Mouse (Mus musculus): ENCODE results near the gene Adgra1.

DNA sequence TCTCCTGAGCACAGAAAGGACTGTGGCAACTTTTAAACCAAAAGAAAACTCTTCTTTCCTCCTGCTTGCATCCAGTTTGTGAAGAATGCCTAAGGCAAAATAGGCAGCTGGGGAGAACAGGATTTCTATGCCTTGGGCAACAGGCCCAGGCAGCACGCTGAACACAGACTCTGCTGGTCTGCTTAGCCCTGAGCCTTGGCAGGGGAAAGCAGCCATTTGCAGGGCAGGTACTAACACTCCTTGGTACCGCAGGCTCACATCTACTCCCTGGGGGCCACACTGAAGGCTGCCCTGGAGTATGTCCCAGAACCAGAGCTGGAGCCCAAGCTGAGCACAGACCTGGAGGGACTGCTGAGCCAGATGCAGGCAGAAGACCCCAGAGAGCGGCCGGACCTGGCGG lies 74.2 kb downstream of the Adgra1 start:
- TF ChIP-seq POLR2A (IDR thresholded peaks at IDR 0.05; ENCODE audit: low read depth, low read length): no peak
- TF ChIP-seq CTCF (conservative IDR thresholded peaks at IDR 0.05; ENCODE audit: insufficient read depth, insufficient read length, low read depth, low read length): no peak
